Mouse (Mus musculus) bone marrow macrophage, adult 2 months (primary cell): ENCODE measurements around the gene Rcbtb2.

ENCODE experiments used
- CTCF ChIP-seq: IDR thresholded peaks from 2 replicates; pipeline ENCODE4 v1.5.1; 2012; ENCODE audit warnings: low read depth, mild to moderate bottlenecking, low read length, moderate library complexity
- POLR2A ChIP-seq: IDR thresholded peaks from 2 replicates; pipeline ENCODE4 v1.6.1; 2012; ENCODE audit warnings: mild to moderate bottlenecking, low read depth, low read length, borderline replicate concordance

DNA sequence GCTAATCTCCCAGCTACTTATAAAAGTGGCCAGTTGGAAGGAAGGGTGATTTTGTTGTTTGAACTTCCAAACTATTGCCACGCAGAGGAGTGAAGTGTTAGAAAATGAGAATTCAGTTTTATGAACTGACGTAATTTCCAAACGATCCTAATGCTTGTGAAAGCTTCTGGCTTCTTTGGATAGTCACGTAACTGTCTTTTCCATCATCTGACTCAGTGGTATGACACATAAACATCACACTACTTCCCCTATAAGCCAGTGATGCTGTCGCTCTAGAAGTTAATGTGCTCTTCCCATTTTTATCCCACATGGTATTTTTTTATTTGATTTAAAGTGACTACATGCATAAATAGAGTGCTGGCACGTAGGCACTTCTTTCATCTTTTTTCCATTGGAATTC is 45.8 kb downstream of the Rcbtb2 start:
- no peak for TF ChIP-seq CTCF
- no peak for TF ChIP-seq POLR2A
